In the genomic region with DNA sequence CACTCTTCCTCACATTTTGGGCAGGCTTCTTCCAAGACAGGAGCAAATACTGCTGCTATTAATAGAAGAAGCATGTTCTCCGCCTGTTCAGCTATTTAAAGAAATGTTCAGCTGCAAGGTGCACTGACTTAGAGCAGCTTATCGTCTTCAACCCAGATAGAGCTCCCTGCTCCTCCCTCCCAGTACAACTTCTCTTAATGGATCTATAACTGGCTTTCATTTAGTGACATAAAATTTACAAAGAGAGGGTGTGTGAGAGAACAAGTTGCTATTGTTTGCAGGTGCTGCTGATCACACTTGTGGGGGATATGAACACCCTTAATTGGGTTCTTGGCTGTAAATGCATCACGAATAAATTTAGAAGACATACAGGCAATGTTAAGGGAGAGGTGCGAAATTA, we compare ENCODE assay signal across 25 mouse cellular contexts.
DNase-seq lines count a peak whose midpoint lies in the region; ATAC-seq lines count a peak whose summit lies in the region.
"Had no signal": no experiment of that assay in that cellular context is flagged by ENCODE, and none has a peak within 500 bp of the region (broad histone marks: within the 10 kb centered on the region; RNA-seq: fewer than 3 reads in every experiment).

No protein-coding gene starts in this region.

- H3K9ac ChIP-seq in liver, embryonic 12.5 days, result no peak overlapping the region
- H3K9ac ChIP-seq: embryonic facial prominence, embryonic 13.5 days; forebrain, embryonic 12.5 days; hindbrain, embryonic 13.5 days; liver, postnatal 0 days; midbrain, embryonic 15.5 days; neural tube, embryonic 12.5 days had no signal

- no peak overlapping the region for H3K27ac ChIP-seq in liver, embryonic 12.5 days
- H3K27ac ChIP-seq: embryonic facial prominence, embryonic 13.5 days; forebrain, embryonic 12.5 days; hindbrain, embryonic 13.5 days; macrophage; midbrain, embryonic 15.5 days; neural tube, embryonic 12.5 days; stomach, postnatal 0 days had no signal

- no peaks in the 10 kb centered on the region for H3K36me3 ChIP-seq in liver, embryonic 12.5 days
- H3K36me3 ChIP-seq: embryonic facial prominence, embryonic 13.5 days; forebrain, embryonic 12.5 days; hindbrain, embryonic 13.5 days; midbrain, embryonic 15.5 days; neural tube, embryonic 12.5 days had no signal

- no peaks in the 10 kb centered on the region for H3K9me3 ChIP-seq in liver, embryonic 12.5 days (replicated peaks)
- H3K9me3 ChIP-seq: embryonic facial prominence, embryonic 13.5 days; forebrain, embryonic 12.5 days; hindbrain, embryonic 13.5 days; midbrain, embryonic 15.5 days; neural tube, embryonic 12.5 days had no signal

- WGBS in liver, embryonic 12.5 days (ENCODE audit: insufficient replicate concordance), result 56% methylated on average over 4 of the region's 4 CpGs

- no peak overlapping the region for H3K4me3 ChIP-seq in liver, embryonic 12.5 days
- H3K4me3 ChIP-seq: embryonic facial prominence, embryonic 13.5 days; erythroblast, embryonic 14.5 days; forebrain, embryonic 12.5 days; hindbrain, embryonic 13.5 days; midbrain, embryonic 15.5 days; neural tube, embryonic 12.5 days had no signal

- DNase-seq in frontal cortex, postnatal 14 days (ENCODE audit: low spot score in 2 of 2), result no peak
- peak; percentile 6 for DNase-seq in layer of hippocampus, adult 9-11 months
- DNase-seq in layer of hippocampus, postnatal 36 days, result no peak
- peak; percentile 61 for DNase-seq in brain, adult 2 months (ENCODE audit: low read depth, low spot score)
- DNase-seq in left cerebral cortex, postnatal 25 days (ENCODE audit: low spot score in 2 of 2), result peak; percentile 30 to 49
- DNase-seq: adrenal gland, postnatal 25 days; cerebellum, adult 18-20 months; cerebellum, postnatal 36 days; embryo, embryonic 11 days; gastrocnemius, postnatal 36 days; kidney, adult 18-20 months; kidney, postnatal 4 days; liver, postnatal 0 days had no signal

- no peaks in the 10 kb centered on the region for H3K4me1 ChIP-seq in liver, embryonic 12.5 days
- H3K4me1 ChIP-seq: embryonic facial prominence, embryonic 13.5 days; forebrain, embryonic 12.5 days; hindbrain, embryonic 13.5 days; midbrain, embryonic 15.5 days; neural tube, embryonic 12.5 days had no signal

- H3K27me3 ChIP-seq in liver, embryonic 12.5 days (replicated peaks), result no peaks in the 10 kb centered on the region
- H3K27me3 ChIP-seq: embryonic facial prominence, embryonic 13.5 days; forebrain, embryonic 12.5 days; hindbrain, embryonic 13.5 days; midbrain, embryonic 15.5 days; neural tube, embryonic 12.5 days had no signal

- intact Hi-C loops in left cerebral cortex, postnatal 25 days (cut with DNase I), result no loop called here

- peak; percentile 93 for ATAC-seq in frontal cortex, adult (ENCODE audit: low TSS enrichment)
- no peak for ATAC-seq in liver, embryonic 12.5 days
- ATAC-seq: liver, postnatal 0 days; lung, postnatal 0 days; midbrain, embryonic 15.5 days had no signal

- no peak overlapping the region for H3K4me2 ChIP-seq in liver, embryonic 12.5 days
- H3K4me2 ChIP-seq: embryonic facial prominence, embryonic 13.5 days; forebrain, embryonic 12.5 days; heart, embryonic 11.5 days; hindbrain, embryonic 13.5 days; midbrain, embryonic 15.5 days; neural tube, embryonic 12.5 days had no signal

Comparison
In these comparisons a context has a peak if more than half of its experiments do, and no peak if none do; other contexts are left out.
1. DNase-seq: peak in layer of hippocampus, adult 9-11 months (single experiment), brain, adult 2 months (single experiment) and left cerebral cortex, postnatal 25 days (2 of 2); none in frontal cortex, postnatal 14 days (0 of 2) and layer of hippocampus, postnatal 36 days (0 of 2).